Mouse (Mus musculus) liver, adult 2 months (tissue): ENCODE measurements around the gene Hip1. TPM values are rescaled to one million over a fixed set of nuclear protein-coding genes. Genes with fewer than 3 reads are reported as not detected.

Experiments
- DNase-seq: peaks from one replicate; pipeline ENCODE4 v3.0.0-alpha.2; 2011; ENCODE audit warnings: low read depth, low spot score; ENCODE audit errors: extremely low read depth
- H3K27ac ChIP-seq: fragments of 200-500 bp; replicated peaks from 2 replicates; pipeline ENCODE4 v1.5.1; 2012; ENCODE audit warnings: low read depth, mild to moderate bottlenecking, control low read depth, inconsistent platforms, low read length; ENCODE audit not compliant: insufficient read depth
- H3K27me3 ChIP-seq: fragments of 200-500 bp; 2 replicates; pipeline ENCODE4 v1.6.1; 2012; ENCODE audit warnings: mild to moderate bottlenecking, moderate library complexity, low read length, inconsistent platforms; ENCODE audit not compliant: control insufficient read depth, insufficient read depth
- H3K36me3 ChIP-seq: fragments of 200-500 bp; 2 replicates; pipeline ENCODE4 v1.6.1; 2012; ENCODE audit warnings: low read length, inconsistent platforms; ENCODE audit not compliant: control insufficient read depth, insufficient read depth
- H3K4me1 ChIP-seq: fragments of 200-500 bp; 2 replicates; pipeline ENCODE4 v1.6.1; 2011; ENCODE audit warnings: low read length; ENCODE audit not compliant: control insufficient read depth, insufficient read depth
- H3K4me3 ChIP-seq: fragments of 200-500 bp; 2 replicates; pipeline ENCODE4 v1.5.1; 2011; ENCODE audit warnings: low read depth, mild to moderate bottlenecking, control low read depth, low read length, moderate library complexity; ENCODE audit not compliant: insufficient read depth
- H3K79me2 ChIP-seq: fragments of 200-500 bp; 2 replicates; pipeline ENCODE4 v1.6.1; 2012; ENCODE audit warnings: inconsistent platforms, mild to moderate bottlenecking, low read length, moderate library complexity; ENCODE audit not compliant: control insufficient read depth, insufficient read depth
- H3K9ac ChIP-seq: fragments of 200-500 bp; 2 replicates; pipeline ENCODE4 v1.6.1; 2012; ENCODE audit warnings: low read depth, mild to moderate bottlenecking, control low read depth, inconsistent platforms, low read length
- CTCF ChIP-seq: fragments of 200-500 bp; IDR thresholded peaks from 2 replicates; pipeline ENCODE4 v1.5.1; 2011; ENCODE audit warnings: low read depth, low read length, control low read depth
- POLR2A ChIP-seq: fragments of 200-500 bp; IDR thresholded peaks from 2 replicates; pipeline ENCODE4 v1.6.1; 2011; ENCODE audit warnings: low read length, control low read depth; ENCODE audit not compliant: insufficient read depth; ENCODE audit errors: extremely low read depth
- whole genome bisulfite sequencing: fragments of 180-500 bp; shearing (Covaris S2); methylation state at CpG from one replicate; pipeline ENCODE4 v1.1.7; 2018; 5-methylcytosine and 5-hydroxymethylcytosine counted together
- polyA plus RNA-seq: library from polyadenylated mRNA; depleted of rRNA; stranded (reverse); fragments of >200 nt; gene quantifications from 2 replicates; pipeline ENCODE4 v1.2.3, GENCODE M21; 2012
- total RNA-seq: library from RNA; depleted of rRNA; stranded (reverse); fragments of >200 nt; gene quantifications from 2 replicates; pipeline ENCODE4 v1.2.3, GENCODE M21; 2014

Gene Hip1
- total and polyA plus RNA-seq, 2 experiments = 3.1 to 3.2 TPM

DNA sequence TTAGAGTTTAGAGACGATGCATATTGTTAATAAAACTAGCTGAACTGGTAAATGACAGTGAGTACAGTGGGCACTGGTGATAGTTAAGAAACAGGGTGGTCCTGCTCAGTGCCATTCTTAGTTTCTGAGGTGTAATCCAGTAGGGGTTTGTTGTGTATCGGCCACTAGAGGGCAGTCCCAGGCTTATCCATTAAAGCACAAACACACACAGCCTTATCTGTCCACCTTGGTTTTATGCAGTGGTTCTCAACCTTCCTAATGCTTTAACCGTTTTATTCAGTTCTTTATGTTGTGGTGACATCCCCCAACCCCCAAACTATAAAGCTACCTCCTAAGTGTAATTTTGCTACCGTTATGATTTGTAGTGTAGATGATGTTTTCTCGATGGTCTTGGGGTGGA, 149.1 kb downstream of the Hip1 start:
- TF ChIP-seq POLR2A = no peak
- peak; percentile 58 for TF ChIP-seq CTCF
- WGBS = 62% methylated on average over 5 of the region's 5 CpGs

DNA sequence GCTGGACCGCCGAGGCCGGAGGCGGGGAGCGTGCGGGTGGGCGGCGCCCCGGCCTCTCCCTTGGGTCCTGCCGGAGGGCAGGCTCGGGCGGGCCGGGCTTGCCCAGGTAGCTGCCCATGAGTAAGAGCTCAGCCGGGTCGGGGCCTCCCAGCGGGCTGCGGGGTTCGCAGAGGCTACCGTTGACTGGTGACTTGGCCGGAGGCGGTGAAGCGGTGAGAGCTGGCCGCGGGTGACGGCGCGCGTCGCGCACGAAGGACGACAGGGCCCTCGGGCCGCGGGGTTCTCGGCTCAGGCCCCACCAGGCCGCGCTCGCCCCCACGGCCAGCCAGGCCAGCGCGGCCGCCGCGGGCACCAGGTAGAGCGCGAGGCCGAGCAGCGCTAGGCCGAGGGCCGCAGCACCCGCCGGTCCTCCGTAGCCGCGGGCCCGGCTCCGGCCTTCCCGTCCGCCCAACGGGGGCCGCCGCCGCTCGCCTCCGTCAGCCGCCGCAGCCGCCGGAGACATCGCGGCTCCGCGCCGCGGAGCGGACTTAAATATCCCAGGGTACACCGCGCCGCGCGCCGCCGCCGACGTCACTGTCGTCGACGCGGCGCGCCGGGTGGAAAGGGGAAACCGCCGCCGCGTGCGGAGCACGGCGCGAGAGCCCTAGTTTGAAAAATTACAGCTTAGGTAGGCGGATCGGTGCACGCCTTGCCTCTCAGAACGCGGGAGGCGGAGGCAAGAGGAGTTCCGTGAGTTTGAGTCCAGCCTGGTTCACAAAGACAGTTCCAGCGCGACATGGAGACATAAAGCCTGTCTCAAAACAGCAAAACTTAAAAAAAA, 150.7 kb downstream of the Hip1 start, which contains the start of gene Pom121:
Gene Pom121, minus strand, starts transcription at position 543 of the 820 bp plus-strand sequence.
- TF ChIP-seq POLR2A (peak; percentile 56; the same call in 1 of the 2 replicates), CTCF (no peak)
- under 1% methylated on average over 104 of the region's 110 CpGs for WGBS
- Histone ChIP-seq H3K79me2 (peaks cover 7% of the 10 kb centered on the region; the same call in 1 of the 2 replicates), H3K36me3 (peaks cover 8% of the 10 kb centered on the region; the same call in 1 of the 2 replicates), H3K4me1 (peaks cover 7% of the 10 kb centered on the region), H3K27ac (peak within 1 kb of the TSS; percentile 30), H3K4me3 (peak within 1 kb of the TSS; percentile 95), H3K9ac (peak within 1 kb of the TSS; percentile 97), H3K27me3 (no peaks in the 10 kb centered on the region)
- DNase-seq = peak; percentile 70

More for the DNA sequence above, 149.1 kb downstream of the Hip1 start:
- Histone ChIP-seq H3K27me3 (no peaks in the 10 kb centered on the region), H3K4me1 (peaks cover 13% of the 10 kb centered on the region), H3K4me3 (no peak overlapping the region), H3K9ac (no peak overlapping the region), H3K27ac (no peak overlapping the region), H3K36me3 (peaks cover 6% of the 10 kb centered on the region; the same call in 1 of the 2 replicates), H3K79me2 (peaks cover 7% of the 10 kb centered on the region; the same call in 1 of the 2 replicates)
- DNase-seq = peak; percentile 44

DNA sequence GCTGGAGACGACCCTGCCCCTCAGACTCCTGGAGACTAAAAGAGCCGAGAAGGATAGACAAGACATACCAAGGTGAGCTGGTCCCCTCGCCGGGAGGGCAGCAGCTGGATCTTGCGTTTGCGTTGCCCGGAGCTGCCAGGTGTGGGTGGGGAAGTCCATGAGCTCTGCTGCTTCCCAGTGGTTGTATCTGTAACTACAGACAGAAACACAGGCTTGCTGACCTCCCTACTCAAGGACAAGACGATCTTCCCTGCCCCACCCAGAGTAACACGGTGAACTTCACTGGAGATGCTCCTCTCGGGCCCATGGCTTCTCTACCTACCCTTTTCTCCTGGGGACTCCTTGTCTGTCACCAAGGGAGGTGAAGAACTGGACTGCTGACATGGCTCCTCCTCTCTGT, 161.1 kb downstream of the Hip1 start:
- Histone ChIP-seq H3K9ac (no peak overlapping the region), H3K79me2 (no peaks in the 10 kb centered on the region), H3K4me1 (no peaks in the 10 kb centered on the region), H3K27me3 (no peaks in the 10 kb centered on the region), H3K36me3 (peaks cover 55% of the 10 kb centered on the region), H3K4me3 (no peak overlapping the region), H3K27ac (no peak overlapping the region)
- 89% methylated on average over 10 of the region's 10 CpGs for WGBS
- no peak for DNase-seq
- TF ChIP-seq CTCF (no peak), POLR2A (no peak)

DNA sequence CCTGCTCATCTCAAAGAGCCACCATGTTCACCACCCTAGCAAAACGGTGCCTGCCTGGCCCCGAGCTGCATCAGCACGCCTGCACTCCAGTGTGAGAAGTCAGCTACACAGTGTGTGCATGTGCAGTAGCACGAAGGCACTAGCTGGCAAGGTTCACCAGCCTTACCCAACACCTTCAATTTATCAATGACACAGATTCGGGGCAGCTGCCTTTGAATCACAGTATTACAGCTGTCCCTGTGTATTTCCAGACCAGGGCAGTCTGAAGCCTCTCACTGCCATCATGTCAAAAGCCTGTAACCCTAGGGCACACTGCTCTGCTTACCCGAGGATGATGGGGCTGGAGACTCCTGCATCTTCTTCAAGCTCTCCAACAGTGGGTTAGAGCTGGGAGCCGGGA, 162.2 kb downstream of the Hip1 start:
- DNase-seq = no peak
- no peaks in the 10 kb centered on the region for H3K4me1 ChIP-seq
- no peak overlapping the region for H3K27ac ChIP-seq
- H3K36me3 ChIP-seq = peaks cover 58% of the 10 kb centered on the region
- no peak overlapping the region for H3K9ac ChIP-seq
- H3K79me2 ChIP-seq = no peaks in the 10 kb centered on the region
- no peak overlapping the region for H3K4me3 ChIP-seq
- WGBS = 87% methylated on average over 7 of the region's 7 CpGs
- no peaks in the 10 kb centered on the region for H3K27me3 ChIP-seq
- TF ChIP-seq POLR2A = no peak
- TF ChIP-seq CTCF = no peak

DNA sequence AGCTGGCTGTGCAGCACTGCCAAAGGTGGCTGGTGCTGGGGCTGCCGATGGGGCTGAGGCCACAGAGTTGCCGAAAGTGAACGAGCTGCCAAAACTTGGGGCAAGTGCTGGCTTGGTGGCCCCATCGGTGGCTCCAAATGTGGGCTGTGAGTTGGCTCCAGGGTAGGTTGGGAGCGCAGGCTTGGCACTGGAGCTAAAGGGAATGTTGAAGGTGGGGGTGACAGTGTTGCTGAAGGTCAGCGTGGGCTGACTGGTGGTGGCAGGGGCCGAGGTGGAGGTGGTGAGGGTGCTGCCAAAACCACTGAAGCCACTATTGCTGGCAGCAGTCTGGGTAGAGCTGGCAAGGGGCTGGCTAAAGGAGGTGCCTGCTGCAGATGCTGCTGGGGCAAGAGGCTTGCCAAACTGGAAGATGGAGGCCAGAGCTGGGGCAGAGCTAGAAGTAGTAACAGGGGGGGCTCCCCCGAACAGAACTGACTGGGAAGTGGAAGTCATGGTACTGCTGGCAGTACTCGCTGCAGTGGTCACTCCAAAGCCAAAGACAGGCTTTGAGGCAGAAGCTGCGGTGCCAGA, 163.5 kb downstream of the Hip1 start:
- TF ChIP-seq CTCF (no peak), POLR2A (no peak)
- Histone ChIP-seq H3K79me2 (no peaks in the 10 kb centered on the region), H3K4me3 (no peak overlapping the region), H3K9ac (no peak overlapping the region), H3K36me3 (peaks cover 49% of the 10 kb centered on the region), H3K27ac (no peak overlapping the region), H3K27me3 (no peaks in the 10 kb centered on the region), H3K4me1 (no peaks in the 10 kb centered on the region)
- no peak for DNase-seq
- WGBS = 95% methylated on average over 10 of the region's 10 CpGs
